Mouse (Mus musculus): ENCODE measurements at regions not wholly inside any gene's neighbourhood (a gene's known extent, or its start where the extent isn't known, plus 50 kb on each side); places are given as distances from the start of the nearest gene placed in this dataset.

DNA sequence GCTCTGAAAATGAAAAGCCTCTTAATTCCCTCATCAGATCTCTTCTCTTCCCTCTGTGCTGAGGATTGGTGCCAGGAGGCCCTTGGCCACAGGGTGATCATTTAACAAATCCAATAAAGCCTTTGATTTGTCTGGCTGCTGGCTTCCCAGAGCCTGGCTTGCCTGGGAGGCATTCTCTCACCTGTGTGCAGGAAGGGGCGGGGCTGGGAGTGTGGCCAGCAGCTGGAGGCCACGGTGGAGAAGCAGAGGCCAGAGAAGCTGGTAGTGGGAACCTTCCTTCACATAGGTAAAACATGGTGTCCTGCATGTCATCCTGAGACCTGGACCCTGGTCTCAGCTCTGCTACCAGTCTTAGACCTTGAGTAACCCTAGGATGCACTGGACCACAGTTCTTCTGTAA is 59.8 kb downstream of the Camk2n1 start:
- TF ChIP-seq CTCF (IDR thresholded peaks at IDR 0.05; ENCODE audit: low read depth): no peak
- no peak for TF ChIP-seq EP300 (IDR thresholded peaks at IDR 0.05; ENCODE audit: low read depth)
